Comparison of ENCODE assay signal across 9 mouse cellular contexts in the genomic region with DNA sequence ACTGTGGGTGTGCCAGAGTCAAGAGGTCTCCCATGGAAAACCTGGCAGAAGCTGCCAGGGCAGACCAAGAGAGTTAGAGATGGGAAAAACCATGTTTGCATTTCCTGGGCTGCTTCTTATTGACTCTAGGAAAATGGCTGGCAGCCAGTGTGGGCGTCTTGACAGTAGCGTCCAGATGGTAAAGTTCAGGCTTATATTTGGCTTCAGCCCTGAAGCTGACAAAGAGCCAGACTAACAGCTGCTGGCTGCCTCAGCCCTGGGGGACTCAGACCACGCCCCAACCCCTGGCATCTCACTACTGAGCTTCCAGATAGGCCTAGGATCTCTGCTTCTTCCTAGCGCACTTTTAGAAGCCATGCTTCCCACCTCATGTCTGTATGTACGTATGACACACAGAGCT.
DNase-seq lines count a peak whose midpoint lies in the region; ATAC-seq lines count a peak whose summit lies in the region.
"Had no signal": no experiment of that assay in that cellular context is flagged by ENCODE, and none has a peak within 500 bp of the region (broad histone marks: within the 10 kb centered on the region; RNA-seq: fewer than 3 reads in every experiment).

No protein-coding gene starts in this region.

- peaks cover 7% of the 10 kb centered on the region for H3K27me3 ChIP-seq in heart, embryonic 11.5 days (ENCODE audit: control insufficient read depth, insufficient read depth, low read length)
- H3K27me3 ChIP-seq in forebrain, embryonic 16.5 days (replicated peaks; ENCODE audit: control insufficient read depth, insufficient read depth, low read length) = no peaks in the 10 kb centered on the region
- peaks cover 7% of the 10 kb centered on the region; the same call in 1 of the 2 replicates for H3K27me3 ChIP-seq in intestine, embryonic 16.5 days (replicated peaks; ENCODE audit: control insufficient read depth, insufficient read depth, low read length)
- peaks cover 62% of the 10 kb centered on the region for H3K27me3 ChIP-seq in lung, embryonic 15.5 days

- no peak for DNase-seq in heart, adult 8-10 months (ENCODE audit: low spot score)
- peak; percentile 50 for DNase-seq in 3T3-L1 (ENCODE audit: low read depth, low spot score)
- no peak for DNase-seq in c-Kit-positive CD71-positive TER-119-positive erythroid progenitor cells, embryonic 14.5 days (ENCODE audit: low spot score)

- WGBS in heart, embryonic 11.5 days (ENCODE audit: insufficient replicate concordance) = 41% methylated on average over 5 of the region's 5 CpGs
- WGBS in forebrain, embryonic 16.5 days = 46% methylated on average over 5 of the region's 5 CpGs
- WGBS in intestine, embryonic 16.5 days = 42% methylated on average over 5 of the region's 5 CpGs
- WGBS in lung, embryonic 15.5 days = 36% methylated on average over 5 of the region's 5 CpGs

- H3K4me3 ChIP-seq in heart, embryonic 11.5 days (ENCODE audit: low read depth, low read length) = no peak overlapping the region
- H3K4me3 ChIP-seq in forebrain, embryonic 16.5 days (replicated peaks; ENCODE audit: low read length) = no peak overlapping the region
- H3K4me3 ChIP-seq in intestine, embryonic 16.5 days (ENCODE audit: low read length) = no peak overlapping the region
- no peak overlapping the region for H3K4me3 ChIP-seq in lung, embryonic 15.5 days

- H3K36me3 ChIP-seq in heart, embryonic 11.5 days (ENCODE audit: control insufficient read depth, insufficient read depth, low read length) = no peaks in the 10 kb centered on the region
- no peaks in the 10 kb centered on the region for H3K36me3 ChIP-seq in forebrain, embryonic 16.5 days (ENCODE audit: control insufficient read depth, insufficient read depth)
- no peaks in the 10 kb centered on the region for H3K36me3 ChIP-seq in intestine, embryonic 16.5 days (ENCODE audit: control insufficient read depth, insufficient read depth, low read length)
- no peaks in the 10 kb centered on the region for H3K36me3 ChIP-seq in lung, embryonic 15.5 days
- H3K36me3 ChIP-seq: G1E had no signal

- H3K4me1 ChIP-seq in heart, embryonic 11.5 days (ENCODE audit: control insufficient read depth, insufficient read depth, low read length) = peaks cover 48% of the 10 kb centered on the region
- peaks cover 38% of the 10 kb centered on the region for H3K4me1 ChIP-seq in forebrain, embryonic 16.5 days (replicated peaks; ENCODE audit: control insufficient read depth, insufficient read depth, low read length)
- peaks cover 19% of the 10 kb centered on the region for H3K4me1 ChIP-seq in intestine, embryonic 16.5 days (ENCODE audit: control insufficient read depth, insufficient read depth, low read length)
- peaks cover 23% of the 10 kb centered on the region for H3K4me1 ChIP-seq in lung, embryonic 15.5 days

- no peak for ATAC-seq in heart, embryonic 11.5 days (replicated peaks; ENCODE audit: insufficient number of reproducible peaks, low FRiP score, low TSS enrichment)
- peak; percentile 30 for ATAC-seq in forebrain, embryonic 16.5 days
- ATAC-seq in intestine, embryonic 16.5 days = peak; percentile 77
- peak; percentile 89 for ATAC-seq in lung, embryonic 15.5 days (ENCODE audit: borderline replicate concordance, extremely low read depth, low FRiP score, low TSS enrichment)
- ATAC-seq in megakaryocyte-erythroid progenitor cell, adult 5-6 weeks (replicated peaks; ENCODE audit: low FRiP score, low TSS enrichment, poor library complexity, severe bottlenecking) = no peak

- H3K4me2 ChIP-seq in heart, embryonic 11.5 days = no peak overlapping the region
- H3K4me2 ChIP-seq in forebrain, embryonic 16.5 days (ENCODE audit: low read length) = no peak overlapping the region
- H3K4me2 ChIP-seq in intestine, embryonic 16.5 days (ENCODE audit: low read depth, low read length) = no peak overlapping the region
- no peak overlapping the region for H3K4me2 ChIP-seq in lung, embryonic 15.5 days

- H3K9me3 ChIP-seq in heart, embryonic 11.5 days (replicated peaks; ENCODE audit: control insufficient read depth, low read length) = no peaks in the 10 kb centered on the region
- H3K9me3 ChIP-seq in forebrain, embryonic 16.5 days (ENCODE audit: control insufficient read depth, low read length) = no peaks in the 10 kb centered on the region
- no peaks in the 10 kb centered on the region for H3K9me3 ChIP-seq in intestine, embryonic 16.5 days (ENCODE audit: control insufficient read depth, low read length)
- H3K9me3 ChIP-seq in lung, embryonic 15.5 days = no peaks in the 10 kb centered on the region

- H3K9ac ChIP-seq in heart, embryonic 11.5 days (ENCODE audit: low read depth, low read length) = no peak overlapping the region
- H3K9ac ChIP-seq in forebrain, embryonic 16.5 days (replicated peaks; ENCODE audit: low read depth, low read length) = no peak overlapping the region
- H3K9ac ChIP-seq in intestine, embryonic 16.5 days (ENCODE audit: low read depth, low read length) = no peak overlapping the region
- no peak overlapping the region for H3K9ac ChIP-seq in lung, embryonic 15.5 days

- peak overlapping the region; percentile 70 for H3K27ac ChIP-seq in heart, embryonic 11.5 days (ENCODE audit: low read depth, low read length)
- peak overlapping the region; percentile 47 for H3K27ac ChIP-seq in forebrain, embryonic 16.5 days (ENCODE audit: low read length)
- H3K27ac ChIP-seq in intestine, embryonic 16.5 days (ENCODE audit: low read length) = peak overlapping the region; percentile 3; the same call in 1 of the 2 replicates
- no peak overlapping the region for H3K27ac ChIP-seq in lung, embryonic 15.5 days

Comparison
In these comparisons a context has a peak if more than half of its experiments do, and no peak if none do; other contexts are left out.
1. ATAC-seq: peak in forebrain, embryonic 16.5 days (single experiment), intestine, embryonic 16.5 days (single experiment) and lung, embryonic 15.5 days (single experiment); none in heart, embryonic 11.5 days (single experiment) and megakaryocyte-erythroid progenitor cell, adult 5-6 weeks (single experiment).